Mouse (Mus musculus): ENCODE data around the gene Mtif3. TPM values are rescaled to one million over a fixed set of nuclear protein-coding genes. Genes with fewer than 3 reads are reported as not detected.

Mtif3 gene
- polyA plus RNA-seq (2017; shearing (Covaris generic)): 10 to 100 TPM; 44.0 to 45.0 TPM

GRCm38 (mm10) chr5:146963118-146963936, at the start of gene Mtif3:
Gene Mtif3, minus strand, starts transcription at chr5:146963800.
- ATAC-seq: peak; percentile 97

GRCm38 (mm10) chr5:147011333-147011732, 47.7 kb upstream of the Mtif3 start:
- no peak for ATAC-seq

- ATAC-seq: no peak
Measured at GRCm38 (mm10) chr5:147003303-147003702, 39.7 kb upstream of the Mtif3 start.

GRCm38 (mm10) chr5:147001312-147001711, 37.7 kb upstream of the Mtif3 start:
- no peak for ATAC-seq

- ATAC-seq: no peak
Measured at GRCm38 (mm10) chr5:146998802-146999201, 35.2 kb upstream of the Mtif3 start.

- ATAC-seq: no peak
Measured at GRCm38 (mm10) chr5:146996812-146997211, 33.2 kb upstream of the Mtif3 start.

- no peak for ATAC-seq
Measured at GRCm38 (mm10) chr5:146994973-146995372, 31.4 kb upstream of the Mtif3 start.

GRCm38 (mm10) chr5:146993509-146993908, 29.9 kb upstream of the Mtif3 start:
- no peak for ATAC-seq

- ATAC-seq: no peak
Measured at GRCm38 (mm10) chr5:146989051-146989450, 25.5 kb upstream of the Mtif3 start.

- no peak for ATAC-seq
Measured at GRCm38 (mm10) chr5:146987588-146987987, 24.0 kb upstream of the Mtif3 start.

- no peak for ATAC-seq
Measured at GRCm38 (mm10) chr5:146985725-146986433, 22.3 kb upstream of the Mtif3 start.

GRCm38 (mm10) chr5:146983216-146983615, 19.6 kb upstream of the Mtif3 start:
- peak; percentile 36 for ATAC-seq

- no peak for ATAC-seq
Measured at GRCm38 (mm10) chr5:146981376-146981775, 17.8 kb upstream of the Mtif3 start.

GRCm38 (mm10) chr5:146974781-146975123, 11.2 kb upstream of the Mtif3 start:
- ATAC-seq: no peak

- ATAC-seq: no peak
Measured at GRCm38 (mm10) chr5:146973858-146974780, 10.5 kb upstream of the Mtif3 start.

- no peak for ATAC-seq
Measured at GRCm38 (mm10) chr5:146973353-146973752, 9.8 kb upstream of the Mtif3 start.

GRCm38 (mm10) chr5:146971776-146972561, 8.4 kb upstream of the Mtif3 start:
- no peak for ATAC-seq

GRCm38 (mm10) chr5:146968695-146969393, 5.2 kb upstream of the Mtif3 start:
- ATAC-seq: no peak

GRCm38 (mm10) chr5:146963937-146964278, 308 bp upstream of the Mtif3 start:
- ATAC-seq: peak; percentile 3

GRCm38 (mm10) chr5:146956678-146957077, 6.9 kb downstream of the Mtif3 start:
- ATAC-seq: no peak

- ATAC-seq: no peak
Measured at GRCm38 (mm10) chr5:146955651-146956050, 7.9 kb downstream of the Mtif3 start.

- ATAC-seq: no peak
Measured at GRCm38 (mm10) chr5:146954576-146954975, 9.0 kb downstream of the Mtif3 start.

Measured in activated CD4-positive, CD25-positive, alpha-beta regulatory T cell, adult 4 months (primary cell).